ENCODE assay signal across 1 mouse cellular context in genomic region chr9:27665659-27666058, GRCm38 (mm10).
TF ChIP-seq lines count a peak whose summit lies in the region.

No protein-coding gene starts in this region.

TF ChIP-seq in MEL, 35 proteins besides CTCF, POLR2A, EP300 and RAD21 (continued from another document):
- TF ChIP-seq TBP (IDR thresholded peaks at IDR 0.05; ENCODE audit: low read depth, low read length) (0 out of 2 replicates have a peak, but pooled peaks have one; percentile 32), SMC3 (IDR thresholded peaks at IDR 0.05; ENCODE audit: low read depth, low read length) (no peak), KAT2A (conservative IDR thresholded peaks at IDR 0.05; ENCODE audit: low read depth, low read length) (no peak), POLR2AphosphoS2 (IDR thresholded peaks at IDR 0.05; ENCODE audit: low read length) (no peak), MXI1 (IDR thresholded peaks at IDR 0.05; ENCODE audit: low read depth, low read length) (no peak), UBTF (IDR thresholded peaks at IDR 0.05; ENCODE audit: borderline replicate concordance, insufficient read depth, low read depth, low read length) (no peak), TCF12 (IDR thresholded peaks at IDR 0.05; ENCODE audit: low read depth, low read length) (peak; percentile 91), SIN3A (IDR thresholded peaks at IDR 0.05; ENCODE audit: low read length) (0 out of 2 replicates have a peak, but pooled peaks have one; percentile 22)
